20 mouse cellular contexts compared by ENCODE assay signal in genomic region chr2:128185942-128186341, GRCm38 (mm10).
A peak's percentile ranks its signal among the peaks of the same experiment; 100 is the strongest.
DNase-seq lines count a peak whose midpoint lies in the region; ATAC-seq lines count a peak whose summit lies in the region.
"Had no signal": no experiment of that assay in that cellular context is flagged by ENCODE, and none has a peak within 500 bp of the region (broad histone marks: within the 10 kb centered on the region; RNA-seq: fewer than 3 reads in every experiment).

No protein-coding gene starts in this region.

- no peak overlapping the region for H3K4me2 ChIP-seq in heart, embryonic 15.5 days
- no peak overlapping the region for H3K4me2 ChIP-seq in lung, embryonic 15.5 days
- H3K4me2 ChIP-seq: embryonic facial prominence, embryonic 13.5 days; forebrain, embryonic 13.5 days; hindbrain, embryonic 13.5 days had no signal

- H3K4me3 ChIP-seq in heart, embryonic 15.5 days = no peak overlapping the region
- H3K4me3 ChIP-seq in lung, embryonic 15.5 days = no peak overlapping the region
- H3K4me3 ChIP-seq: embryonic facial prominence, embryonic 13.5 days; forebrain, embryonic 13.5 days; hindbrain, embryonic 13.5 days had no signal

- DNase-seq in heart, postnatal 4 days = no peak
- DNase-seq in lung, postnatal 14 days = no peak
- DNase-seq in lung, postnatal 10 days = peak; percentile 27
- no peak for DNase-seq in B cell, adult 2 months
- no peak for DNase-seq in kidney, postnatal 10 days
- DNase-seq: adrenal gland, postnatal 10 days; cerebellum, adult 11-12 months; cerebellum, adult 9-10 months; cerebellum, postnatal 25 days; forebrain, postnatal 0 days; gastrocnemius, postnatal 14 days; kidney, adult 11 months had no signal

- H3K9ac ChIP-seq in heart, embryonic 15.5 days = no peak overlapping the region
- no peak overlapping the region for H3K9ac ChIP-seq in lung, embryonic 15.5 days
- H3K9ac ChIP-seq: embryonic facial prominence, embryonic 13.5 days; forebrain, embryonic 13.5 days; forebrain, postnatal 0 days; hindbrain, embryonic 13.5 days had no signal

- H3K9me3 ChIP-seq in heart, embryonic 15.5 days (replicated peaks) = no peaks in the 10 kb centered on the region
- no peaks in the 10 kb centered on the region for H3K9me3 ChIP-seq in lung, embryonic 15.5 days
- H3K9me3 ChIP-seq: embryonic facial prominence, embryonic 13.5 days; forebrain, embryonic 13.5 days; G1E; hindbrain, embryonic 13.5 days had no signal

- peaks cover 29% of the 10 kb centered on the region for H3K4me1 ChIP-seq in heart, embryonic 15.5 days (replicated peaks)
- peaks cover 14% of the 10 kb centered on the region for H3K4me1 ChIP-seq in lung, embryonic 15.5 days
- H3K4me1 ChIP-seq: forebrain, embryonic 13.5 days; hindbrain, embryonic 13.5 days had no signal

- no peaks in the 10 kb centered on the region for H3K27me3 ChIP-seq in heart, embryonic 15.5 days
- H3K27me3 ChIP-seq in lung, embryonic 15.5 days = no peaks in the 10 kb centered on the region
- H3K27me3 ChIP-seq: embryonic facial prominence, embryonic 13.5 days; forebrain, embryonic 13.5 days; hindbrain, embryonic 13.5 days had no signal

- no peak for ATAC-seq in heart, embryonic 15.5 days (replicated peaks; ENCODE audit: insufficient number of reproducible peaks, insufficient read depth, low FRiP score, low read depth)
- peak; percentile 57; the same call in 1 of the 2 replicates for ATAC-seq in lung, embryonic 15.5 days (ENCODE audit: borderline replicate concordance, extremely low read depth, low FRiP score, low TSS enrichment)
- ATAC-seq: CD4-positive, CD25-positive, alpha-beta regulatory T cell, adult 4 months; forebrain, embryonic 13.5 days; forebrain, postnatal 0 days; hindbrain, postnatal 0 days had no signal

- no peaks in the 10 kb centered on the region for H3K36me3 ChIP-seq in heart, embryonic 15.5 days
- no peaks in the 10 kb centered on the region for H3K36me3 ChIP-seq in lung, embryonic 15.5 days
- H3K36me3 ChIP-seq: embryonic facial prominence, embryonic 13.5 days; G1E; hindbrain, embryonic 13.5 days had no signal

- 54% methylated on average over 4 of the region's 4 CpGs for whole genome bisulfite sequencing in heart, embryonic 15.5 days
- WGBS in lung, embryonic 15.5 days = 48% methylated on average over 4 of the region's 4 CpGs

- peak overlapping the region; percentile 36 for H3K27ac ChIP-seq in heart, embryonic 15.5 days
- peak overlapping the region; percentile 46 for H3K27ac ChIP-seq in lung, embryonic 15.5 days
- H3K27ac ChIP-seq: embryonic facial prominence, embryonic 13.5 days; forebrain, embryonic 13.5 days; hindbrain, embryonic 13.5 days; hindbrain, postnatal 0 days had no signal
